Mouse (Mus musculus): ENCODE measurements around the gene Aqr.

The Aqr gene

GRCm38 (mm10) chr2:114136755-114137154 lies 50.1 kb downstream of the Aqr start:
- DNase-seq (ENCODE audit: low spot score in 2 of 2), result no peak

GRCm38 (mm10) chr2:114135777-114136176 lies 51.0 kb downstream of the Aqr start:
- no peak for DNase-seq (ENCODE audit: low spot score in 2 of 2)

- no peak for DNase-seq (ENCODE audit: low spot score in 2 of 2)
Measured at GRCm38 (mm10) chr2:114133355-114133754, 53.5 kb downstream of the Aqr start.

- DNase-seq (ENCODE audit: low spot score in 2 of 2), result no peak
Measured at GRCm38 (mm10) chr2:114130657-114131056, 56.2 kb downstream of the Aqr start.

- no peak for DNase-seq (ENCODE audit: low spot score in 2 of 2)
Measured at GRCm38 (mm10) chr2:114123304-114123703, 63.5 kb downstream of the Aqr start.

- no peak for DNase-seq (ENCODE audit: low spot score in 2 of 2)
Measured at GRCm38 (mm10) chr2:114119451-114119850, 67.4 kb downstream of the Aqr start.

GRCm38 (mm10) chr2:114117665-114118064 lies 69.2 kb downstream of the Aqr start:
- no peak for DNase-seq (ENCODE audit: low spot score in 2 of 2)

- no peak for DNase-seq (ENCODE audit: low spot score in 2 of 2)
Measured at GRCm38 (mm10) chr2:114117235-114117634, 69.6 kb downstream of the Aqr start.

- no peak for DNase-seq (ENCODE audit: low spot score in 2 of 2)
Measured at GRCm38 (mm10) chr2:114115563-114115962, 71.3 kb downstream of the Aqr start.

- DNase-seq (ENCODE audit: low spot score in 2 of 2), result no peak
Measured at GRCm38 (mm10) chr2:114107288-114108278, 79.2 kb downstream of the Aqr start.

GRCm38 (mm10) chr2:114106383-114106782 lies 80.4 kb downstream of the Aqr start:
- DNase-seq (ENCODE audit: low spot score in 2 of 2), result no peak

- no peak for DNase-seq (ENCODE audit: low spot score in 2 of 2)
Measured at GRCm38 (mm10) chr2:114102471-114102870, 84.4 kb downstream of the Aqr start.

GRCm38 (mm10) chr2:114100834-114101233 lies 86.0 kb downstream of the Aqr start:
- DNase-seq (ENCODE audit: low spot score in 2 of 2), result no peak

- no peak for DNase-seq (ENCODE audit: low spot score in 2 of 2)
Measured at GRCm38 (mm10) chr2:114099816-114100215, 87.0 kb downstream of the Aqr start.

GRCm38 (mm10) chr2:114099109-114099508 lies 87.7 kb downstream of the Aqr start:
- DNase-seq (ENCODE audit: low spot score in 2 of 2), result no peak

GRCm38 (mm10) chr2:114097627-114098026 lies 89.2 kb downstream of the Aqr start:
- DNase-seq (ENCODE audit: low spot score in 2 of 2), result no peak

- DNase-seq (ENCODE audit: low spot score in 2 of 2), result no peak
Measured at GRCm38 (mm10) chr2:114096570-114096969, 90.3 kb downstream of the Aqr start.

GRCm38 (mm10) chr2:114095348-114095747 lies 91.5 kb downstream of the Aqr start:
- no peak for DNase-seq (ENCODE audit: low spot score in 2 of 2)

- DNase-seq (ENCODE audit: low spot score in 2 of 2), result no peak
Measured at GRCm38 (mm10) chr2:114094696-114095095, 92.1 kb downstream of the Aqr start.

- no peak for DNase-seq (ENCODE audit: low spot score in 2 of 2)
Measured at GRCm38 (mm10) chr2:114093577-114093976, 93.2 kb downstream of the Aqr start.

GRCm38 (mm10) chr2:114089862-114090261 lies 97.0 kb downstream of the Aqr start:
- DNase-seq (ENCODE audit: low spot score in 2 of 2), result no peak

GRCm38 (mm10) chr2:114087271-114087670 lies 99.6 kb downstream of the Aqr start:
- no peak for DNase-seq (ENCODE audit: low spot score in 2 of 2)

- DNase-seq (ENCODE audit: low spot score in 2 of 2), result no peak
Measured at GRCm38 (mm10) chr2:114071876-114072275, 114.9 kb downstream of the Aqr start.

Data from spleen, postnatal 4 days (tissue).